Mouse (Mus musculus) heart, postnatal 25 days (tissue): ENCODE data around the gene Rai2. TPM values are rescaled to one million over a fixed set of nuclear protein-coding genes. Genes with fewer than 3 reads are reported as not detected.
"Not testable (repeated sequence)": the region's sequence is repeated elsewhere in the genome, so short reads cannot be mapped to it uniquely, and the experiment has no call there.

ENCODE experiments used
- DNase-seq: peaks from one replicate; pipeline ENCODE4 v3.0.0; 2022; ENCODE audit warnings: low spot score
- intact Hi-C: fragments of 180-260 bp; cut with DNase I; formaldehyde crosslinking; loops from one replicate; pipeline ENCODE4 v1.15.1; 2025
- total RNA-seq, 2 experiments: library from RNA; stranded (reverse); gene quantifications; 2 replicates each; pipeline ENCODE4 v1.2.3; 2021

Gene Rai2
- total RNA-seq, 2 experiments from 2014 or later, result 32.3 to 32.9 TPM

DNA sequence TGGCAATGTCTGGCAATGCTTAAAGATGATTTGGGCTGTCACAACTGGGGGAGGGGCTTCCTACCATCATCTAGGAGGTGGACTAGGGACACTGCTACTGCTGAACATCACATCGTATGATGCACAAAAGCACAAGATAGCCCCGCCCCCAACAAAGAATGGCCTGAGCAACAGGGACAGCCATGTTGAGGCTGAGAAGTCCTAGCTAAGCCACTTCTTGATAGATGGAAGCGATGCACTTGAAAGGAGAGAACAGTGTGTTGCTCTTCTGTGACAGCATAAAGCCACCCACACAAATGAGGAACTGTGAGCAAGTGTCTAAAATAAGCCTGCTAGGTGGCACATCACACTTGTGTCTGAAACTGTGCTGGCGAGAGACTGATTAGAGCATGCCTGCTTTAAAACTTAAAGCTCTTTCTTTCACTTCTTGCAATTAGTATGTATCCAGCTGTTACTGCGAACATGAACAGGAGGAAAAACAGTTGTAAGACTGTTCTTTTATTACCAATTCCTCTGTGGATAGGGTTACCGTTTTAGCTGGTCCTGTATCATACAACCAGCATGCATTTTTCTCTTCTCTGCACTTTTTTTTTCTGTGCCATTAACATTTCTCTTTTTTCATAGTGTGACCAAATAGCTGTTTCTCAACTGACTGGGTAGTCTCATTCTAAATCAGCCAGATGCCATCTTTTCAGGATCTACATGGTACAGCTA is 63.6 kb downstream of the Rai2 start:
- intact Hi-C loops, result loop anchor here (10.0 kb wide), 2 partner anchors 66 to 196 kb away; partner anchors contain the start of gene Rai2
- no peak for DNase-seq

DNA sequence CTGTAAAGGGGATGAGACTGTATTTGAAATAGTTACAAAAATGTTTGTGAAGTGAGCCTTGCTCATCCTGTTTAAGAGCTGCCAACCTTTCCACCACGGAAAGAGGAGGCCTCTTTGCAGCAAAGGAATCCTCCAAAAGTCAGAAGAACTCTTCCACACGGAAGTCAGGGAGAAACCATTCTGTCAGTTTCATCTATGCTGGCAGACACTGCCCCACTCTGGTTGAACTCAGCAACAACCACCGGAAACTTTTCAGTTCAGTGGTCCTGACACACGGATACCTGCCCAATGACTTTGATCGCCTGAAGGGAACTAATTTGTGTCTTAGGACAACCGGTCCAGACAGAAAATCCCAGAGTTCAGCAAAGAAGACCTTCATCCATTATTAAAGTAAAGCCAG is 73.3 kb downstream of the Rai2 start:
- intact Hi-C loops, result loop anchor here (1.0 kb wide), 1 partner anchor 391 kb away; no protein-coding TSS in a partner anchor
- no peak for DNase-seq

DNA sequence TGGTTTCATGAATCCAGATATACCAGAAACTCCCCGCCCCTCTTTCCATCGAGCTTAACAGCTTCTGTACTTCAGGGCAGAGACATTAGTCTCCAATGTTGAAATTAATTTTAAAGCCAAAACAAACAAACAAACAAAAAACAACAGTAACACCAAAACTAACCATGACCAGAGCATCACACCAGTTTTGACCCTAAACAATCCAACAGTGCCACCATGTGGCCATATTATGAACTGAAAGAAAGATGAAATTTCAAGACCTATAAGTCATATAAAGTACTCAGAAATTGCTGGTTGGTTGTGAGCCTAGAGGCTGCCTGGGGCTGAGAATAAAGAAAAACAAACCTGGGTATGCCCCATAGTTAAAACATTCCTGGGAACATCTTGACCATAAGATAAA is 109.3 kb downstream of the Rai2 start:
- not testable (repeated sequence) for DNase-seq
- intact Hi-C loops, result loop anchor here (2.0 kb wide), 1 partner anchor 427 kb away; no protein-coding TSS in a partner anchor
